Mouse (Mus musculus) cerebellum, adult (tissue): ENCODE measurements at regions not wholly inside any gene's neighbourhood (a gene's known extent, or its start where the extent isn't known, plus 50 kb on each side); places are given as distances from the start of the nearest gene placed in this dataset.

Experiments
- ATAC-seq: cut with Nextera tagmentation; 2 replicates; pipeline ENCODE4 v1.9.2; 2017; ENCODE audit warnings: mild to moderate bottlenecking, moderate library complexity, mixed read lengths; ENCODE audit not compliant: insufficient number of reproducible peaks, low FRiP score, low TSS enrichment

DNA sequence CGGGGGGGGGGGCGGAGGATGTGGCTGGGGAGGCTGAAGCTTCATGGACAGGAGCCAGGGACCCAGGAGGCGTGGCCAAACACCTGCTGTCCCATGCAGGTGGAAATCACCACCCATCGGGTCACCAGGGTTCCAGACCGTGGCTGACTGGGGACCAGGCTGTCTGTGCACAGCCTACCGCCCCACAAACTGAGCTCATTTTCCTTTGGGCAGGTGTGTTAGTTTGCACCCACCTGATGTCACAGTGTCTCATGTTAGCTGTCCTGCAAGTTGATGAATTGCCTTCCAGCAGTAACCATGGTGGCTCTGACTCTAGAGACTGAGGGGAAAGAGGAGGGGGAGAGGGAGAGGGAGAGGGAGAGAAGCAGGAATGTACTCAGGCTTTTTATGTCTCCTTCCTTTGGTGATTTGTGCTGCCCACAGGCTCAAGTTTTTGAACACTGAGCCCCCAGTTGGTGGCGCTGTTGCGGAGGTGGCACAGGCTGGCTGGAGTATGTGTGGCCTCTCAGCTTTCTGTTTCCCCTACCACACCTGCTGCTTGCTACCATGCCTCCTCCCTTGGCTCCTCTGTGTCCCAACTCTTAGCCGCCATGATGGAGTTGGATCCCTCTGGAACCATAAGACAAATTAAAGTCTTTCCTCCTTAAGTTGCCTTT is 107.8 kb upstream of the Man2a1 start:
- ATAC-seq = no peak

DNA sequence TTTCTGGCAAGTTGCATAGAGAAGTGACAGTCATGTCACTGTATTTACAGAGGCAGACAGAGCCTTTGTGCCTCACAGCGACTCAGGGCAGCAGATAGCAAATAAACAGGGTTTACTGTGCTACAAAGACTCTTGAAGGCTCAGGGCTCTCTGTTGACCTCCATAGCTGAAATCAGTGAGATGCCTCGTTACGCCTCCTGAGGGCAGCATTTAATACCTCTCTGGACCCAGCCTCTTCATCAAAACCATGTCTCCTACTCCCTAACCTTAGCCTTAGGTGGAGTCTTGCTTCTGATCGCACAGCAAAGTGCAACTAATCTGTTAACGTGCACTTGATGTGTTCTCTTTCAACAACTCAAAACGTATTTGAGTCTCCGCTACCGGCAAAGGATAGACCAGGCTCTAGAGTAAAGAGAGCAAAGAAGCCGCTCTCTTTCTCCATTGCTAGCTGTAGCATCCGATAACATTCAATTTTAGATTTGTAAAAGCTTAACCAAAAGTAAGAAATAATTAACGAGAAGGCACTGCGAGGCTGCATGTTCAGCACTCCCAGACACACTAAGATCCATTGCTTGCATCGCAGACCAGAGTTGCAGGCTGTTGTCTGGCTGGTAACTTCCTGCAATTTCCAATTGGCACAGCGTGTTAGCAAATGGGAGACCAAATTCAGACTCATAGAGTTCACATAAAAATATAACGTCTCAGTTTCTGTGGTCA is 101.1 kb upstream of the Man2a1 start:
- peak; percentile 84 for ATAC-seq

DNA sequence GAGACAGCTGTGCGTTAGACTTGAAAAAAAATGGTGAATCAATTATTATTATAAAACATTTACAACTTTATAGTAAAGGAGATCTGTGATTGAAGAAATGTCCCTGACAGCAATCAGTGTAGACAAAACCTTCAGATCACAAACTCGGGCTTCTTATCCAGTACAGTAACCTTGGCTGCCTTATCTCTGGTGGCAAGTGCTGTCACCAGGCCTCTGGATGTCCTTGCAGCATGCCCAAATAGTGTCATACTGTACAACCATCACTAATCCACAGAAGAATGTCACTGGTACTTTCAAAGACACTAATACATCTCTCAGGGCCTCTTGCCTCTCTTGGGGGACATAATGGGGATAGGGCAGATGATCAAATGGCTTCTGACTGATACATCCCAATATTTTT is 98.2 kb upstream of the Man2a1 start:
- no peak for ATAC-seq

DNA sequence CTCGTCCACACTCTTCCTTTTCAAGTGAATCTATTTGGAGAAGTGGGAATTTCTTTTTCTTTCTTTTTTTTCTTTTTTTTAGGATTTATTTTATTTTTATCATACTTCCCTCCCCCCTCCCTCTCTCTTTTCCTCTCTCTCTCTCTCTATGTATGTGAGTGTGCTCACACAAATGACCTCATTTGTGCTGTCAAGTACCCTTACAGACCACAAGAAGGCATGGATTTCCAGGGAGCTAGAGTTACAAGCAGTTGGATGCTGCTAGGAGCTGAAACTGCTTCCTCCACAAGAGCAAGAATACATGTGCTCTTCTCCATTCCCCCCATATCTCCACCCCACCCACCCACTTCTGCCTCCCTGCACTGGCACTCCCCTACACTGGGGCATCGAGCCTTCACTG is 94.6 kb upstream of the Man2a1 start:
- no peak for ATAC-seq

DNA sequence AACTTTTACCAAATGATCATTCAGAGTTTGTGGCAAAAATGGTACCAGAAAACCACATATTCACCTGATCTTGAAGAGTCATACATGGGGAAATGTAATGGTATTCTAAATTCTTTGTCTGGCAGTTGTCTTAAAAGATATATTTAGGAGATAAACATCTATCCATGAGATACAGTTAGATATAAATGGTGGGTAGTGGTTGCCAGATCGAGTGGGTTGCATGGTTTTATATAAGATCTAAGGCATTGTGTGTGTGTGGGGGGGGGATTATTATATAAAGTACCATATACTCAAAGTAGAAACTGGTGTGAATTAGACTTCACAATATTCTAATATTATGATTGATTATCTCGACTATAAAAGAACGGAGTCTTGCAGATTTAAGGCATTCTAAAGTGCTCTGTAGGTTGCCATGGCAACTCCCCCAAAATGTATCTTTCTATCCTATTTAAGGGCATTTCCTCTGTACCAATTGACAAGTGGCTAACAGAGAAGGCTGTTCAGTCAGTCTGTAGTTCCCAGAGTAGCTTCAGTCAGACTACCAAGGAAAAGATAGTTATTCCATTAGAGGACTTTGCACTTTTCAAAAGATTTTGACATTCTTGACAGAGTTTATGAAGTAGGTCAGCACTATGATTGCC is 89.3 kb upstream of the Man2a1 start:
- ATAC-seq = no peak

DNA sequence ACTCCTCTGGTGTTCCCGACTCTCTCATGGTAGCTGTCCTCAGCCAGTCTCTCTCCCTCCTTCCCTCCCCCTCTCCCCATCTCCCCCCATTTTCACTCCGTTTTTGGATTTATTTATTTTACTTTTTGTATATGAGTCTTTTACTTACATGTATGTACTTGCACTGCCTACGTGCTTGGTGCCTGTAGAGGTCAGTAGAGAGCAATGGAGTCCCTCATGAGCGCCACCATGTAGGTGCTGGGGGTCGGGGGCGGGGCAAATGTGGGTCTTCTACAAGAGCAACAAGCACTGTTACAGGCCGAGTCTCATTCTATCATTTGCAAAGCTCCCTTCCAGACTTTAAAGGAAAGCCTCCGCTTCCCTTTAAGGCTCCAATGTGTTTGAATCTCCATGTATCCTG is 78.3 kb upstream of the Man2a1 start:
- ATAC-seq = no peak

DNA sequence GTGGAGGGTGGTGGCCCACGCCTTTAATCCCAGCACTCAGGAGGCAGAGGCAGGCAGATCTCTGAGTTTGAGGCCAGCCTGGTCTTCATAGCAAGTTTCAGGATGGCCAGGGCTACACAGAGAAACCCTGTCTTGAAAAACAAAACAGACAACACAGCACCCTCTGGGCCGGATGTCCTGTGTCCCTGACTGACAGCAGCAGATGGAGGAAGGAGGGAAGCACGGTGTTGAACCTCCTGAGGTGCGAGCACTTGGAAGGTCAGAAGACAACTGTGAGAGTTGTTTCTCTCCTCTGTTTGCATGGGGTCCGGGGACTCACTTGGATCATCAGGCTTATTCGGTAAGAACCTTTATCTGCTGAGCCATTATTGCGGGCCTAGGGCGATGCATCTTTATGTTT is 76.6 kb upstream of the Man2a1 start:
- no peak for ATAC-seq

DNA sequence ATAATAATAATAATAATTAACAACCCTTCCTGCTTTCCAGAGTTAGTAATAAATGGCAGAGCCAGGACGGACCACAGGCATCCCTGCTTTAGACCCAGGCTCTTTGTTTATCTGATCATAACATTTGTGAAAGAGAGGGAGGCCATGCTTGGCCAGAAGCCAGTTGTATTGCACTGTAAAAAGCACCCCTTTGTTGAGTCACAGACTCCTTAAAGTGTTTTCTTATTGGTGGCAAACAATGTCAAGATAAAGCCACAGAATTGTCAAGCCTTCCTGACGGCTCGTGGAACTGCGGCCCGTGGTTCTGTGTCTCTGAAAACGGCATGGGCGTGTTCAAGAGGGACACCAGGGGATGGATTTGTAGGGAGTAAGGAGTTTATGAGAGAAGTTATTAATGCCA is 72.7 kb upstream of the Man2a1 start:
- ATAC-seq = no peak

DNA sequence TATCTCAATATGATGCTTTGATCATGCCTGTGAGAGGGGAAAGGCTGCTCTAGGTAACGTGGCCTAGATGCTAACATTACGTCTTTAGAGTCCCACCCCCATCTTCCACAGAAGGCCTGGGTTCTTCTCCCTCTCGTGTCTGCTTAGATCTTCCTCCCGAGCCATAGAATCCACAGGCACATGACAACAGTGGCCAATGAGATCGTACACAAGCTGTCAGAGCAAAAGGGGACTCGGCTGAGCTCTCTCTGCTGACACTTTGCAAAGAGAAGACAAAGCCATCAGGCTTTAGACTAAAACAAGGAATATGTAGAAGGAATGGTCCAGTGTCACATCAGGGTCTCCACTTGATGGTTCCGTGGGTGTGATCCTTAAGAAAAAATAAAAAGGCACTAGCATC is 72.1 kb upstream of the Man2a1 start:
- ATAC-seq = no peak

DNA sequence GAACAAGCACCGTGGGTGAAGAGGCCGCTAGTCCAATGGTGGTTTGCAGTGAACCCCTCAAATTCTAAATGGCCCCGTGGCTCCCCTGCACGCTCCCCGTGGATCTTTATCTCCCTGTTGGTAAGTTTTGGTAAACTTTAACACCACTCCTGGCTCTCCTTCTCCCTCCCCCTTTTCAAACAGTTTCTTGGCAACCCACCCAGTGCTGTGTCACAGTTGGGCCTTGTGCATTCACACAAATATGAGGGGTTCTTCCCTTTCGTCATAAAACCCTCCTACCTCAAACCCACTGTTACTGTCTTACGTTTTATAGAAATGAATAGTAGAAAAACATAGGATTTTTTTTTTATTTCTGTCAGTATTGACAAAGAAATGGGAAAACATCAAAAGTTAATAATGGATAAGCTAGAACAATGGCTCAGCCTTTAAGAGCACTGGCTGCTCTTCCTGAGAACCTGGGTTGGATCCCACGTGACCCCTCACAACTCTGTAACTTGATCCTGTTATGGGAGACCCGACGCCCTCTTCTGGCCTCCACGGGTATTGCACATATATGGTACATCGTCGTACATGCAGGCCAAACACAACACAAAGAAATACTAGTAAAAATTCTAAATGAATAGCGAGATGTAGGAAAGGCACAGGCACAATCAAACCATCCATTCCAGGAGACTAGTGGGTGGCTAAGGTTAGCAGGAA is 71.1 kb upstream of the Man2a1 start:
- no peak for ATAC-seq

DNA sequence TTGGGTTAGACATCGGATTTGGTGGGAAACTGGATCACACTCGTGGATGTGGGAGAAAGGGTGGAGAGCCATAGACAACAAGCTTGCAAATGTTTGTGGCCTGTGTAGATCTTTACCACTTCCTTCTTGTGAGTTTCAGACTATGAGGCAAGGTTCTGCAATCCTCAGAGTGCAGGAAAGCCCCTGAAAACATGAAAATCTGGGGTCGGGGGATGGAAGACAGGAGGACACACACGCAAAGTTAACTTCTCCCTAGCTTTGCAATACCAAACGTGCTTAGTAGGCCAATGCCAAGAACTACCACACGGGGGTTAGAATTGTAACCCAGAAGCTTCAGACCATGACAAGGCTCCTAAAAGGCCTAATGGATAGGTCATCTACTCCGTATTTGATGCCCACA is 69.4 kb upstream of the Man2a1 start:
- no peak for ATAC-seq

DNA sequence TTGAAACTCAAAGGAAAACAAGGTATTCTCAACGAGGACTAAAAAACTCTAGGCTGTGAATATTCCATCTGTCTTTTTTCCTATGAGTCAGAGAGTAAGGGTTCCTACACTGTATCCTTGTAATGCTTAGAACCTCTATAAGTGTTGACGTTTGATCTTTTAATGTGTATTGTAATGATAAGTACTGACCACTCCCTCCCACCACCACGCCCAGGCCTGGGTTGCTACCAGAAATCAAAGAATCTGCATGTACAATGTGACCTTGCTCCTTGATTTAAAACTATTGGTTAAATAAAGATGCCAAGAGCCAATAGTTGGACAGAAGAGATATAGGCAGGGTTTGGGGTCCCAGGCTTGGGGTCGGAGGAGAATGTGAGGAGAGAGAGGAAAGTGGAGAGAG is 66.2 kb upstream of the Man2a1 start:
- no peak for ATAC-seq

DNA sequence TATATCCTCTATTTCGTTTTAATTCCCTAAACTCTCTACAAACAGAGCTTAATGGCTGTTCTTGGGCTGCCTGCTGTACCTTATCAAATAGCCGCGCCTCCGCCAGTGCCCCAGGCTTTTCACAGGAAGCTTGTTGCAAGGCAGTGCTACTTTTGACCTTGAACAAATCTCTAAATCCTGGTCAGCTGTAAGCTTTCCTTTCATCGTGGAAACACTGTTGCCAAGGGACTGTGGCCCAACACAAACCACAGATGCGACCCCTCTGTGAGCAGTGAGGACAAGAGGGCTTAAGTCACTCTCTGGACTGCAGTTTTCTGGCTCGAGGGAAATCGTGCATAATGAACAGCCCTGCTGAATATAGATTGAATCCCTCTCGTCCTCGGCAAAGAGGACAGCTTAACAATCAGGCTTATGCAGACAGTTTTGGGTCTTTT is 62.0 kb upstream of the Man2a1 start:
- no peak for ATAC-seq

DNA sequence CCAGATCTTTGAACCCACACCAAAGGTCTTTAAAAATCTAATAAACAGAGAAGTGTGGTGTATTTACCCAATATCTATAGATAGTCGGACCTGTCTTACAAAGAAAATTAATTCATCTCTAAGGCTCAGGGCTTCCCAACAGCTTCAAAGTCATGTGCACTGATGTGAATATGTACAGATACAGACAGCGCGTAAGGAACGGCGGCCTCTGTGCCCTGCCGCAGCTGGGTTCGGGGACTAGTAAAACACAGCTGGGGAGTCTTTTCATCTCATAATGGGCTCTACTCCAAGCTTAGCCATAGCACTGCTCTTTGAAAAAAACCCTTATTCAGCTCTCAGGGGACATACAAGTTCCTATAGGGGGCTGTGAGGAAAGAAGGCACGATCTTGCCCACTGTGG is 60.1 kb upstream of the Man2a1 start:
- ATAC-seq = no peak

DNA sequence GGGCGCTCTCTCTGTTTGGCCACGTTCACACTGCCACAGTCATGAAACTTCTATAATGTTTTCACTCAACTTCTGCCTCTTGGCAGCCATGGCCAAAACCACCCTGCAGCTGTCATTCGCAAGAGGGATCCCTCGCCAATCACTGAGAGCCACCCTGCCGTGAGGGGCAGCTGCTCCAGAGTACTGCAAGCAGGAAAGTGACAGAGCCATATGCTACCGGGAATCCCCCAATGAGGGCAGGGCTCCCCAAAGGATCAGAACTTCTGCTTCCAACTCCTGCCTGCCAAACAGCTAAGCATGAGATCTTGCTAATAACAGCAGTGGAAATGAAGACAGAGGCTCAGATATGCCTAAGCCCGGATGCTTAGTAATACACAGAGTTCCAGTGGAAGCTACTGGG is 52.0 kb upstream of the Man2a1 start:
- ATAC-seq = no peak

DNA sequence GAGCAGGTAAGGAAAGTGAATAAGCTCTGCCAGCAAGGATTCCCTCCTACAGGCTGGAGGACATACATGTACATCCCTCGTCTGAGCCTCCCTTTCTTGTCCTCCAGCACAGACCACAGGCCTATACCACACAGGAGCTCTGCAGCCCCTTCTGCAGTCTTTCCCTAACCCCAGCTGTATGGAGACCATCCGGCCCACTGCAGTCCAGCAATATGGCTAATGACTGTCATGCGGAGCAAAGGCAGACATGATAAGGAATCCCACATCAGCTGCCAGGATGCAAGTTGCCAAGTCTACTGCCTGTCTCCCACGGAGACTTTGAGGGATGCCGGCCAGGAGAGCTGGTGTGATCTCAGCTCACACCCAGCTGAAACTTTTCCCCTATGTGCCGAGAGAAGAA is 50.5 kb upstream of the Man2a1 start:
- no peak for ATAC-seq
